14 mouse cellular contexts compared by ENCODE assay signal in genomic region chr12:110870107-110870506, GRCm38 (mm10). TPM values are rescaled to one million over a fixed set of nuclear protein-coding genes. Genes with fewer than 3 reads are reported as not detected.
"Had no signal": no experiment of that assay in that cellular context is flagged by ENCODE, and none has a peak within 500 bp of the region (broad histone marks: within the 10 kb centered on the region; RNA-seq: fewer than 3 reads in every experiment).

No protein-coding gene starts in this region.

- H3K27me3 ChIP-seq: limb, embryonic 12.5 days; lung, embryonic 15.5 days; neural tube, embryonic 13.5 days had no signal

- H3K9ac ChIP-seq: limb, embryonic 12.5 days; lung, embryonic 15.5 days; neural tube, embryonic 13.5 days had no signal

- H3K9me3 ChIP-seq: limb, embryonic 12.5 days; lung, embryonic 15.5 days; midbrain, embryonic 10.5 days; neural tube, embryonic 13.5 days had no signal

- H3K4me3 ChIP-seq: limb, embryonic 12.5 days; lung, embryonic 15.5 days; midbrain, embryonic 10.5 days; neural tube, embryonic 13.5 days had no signal

- H3K27ac ChIP-seq: limb, embryonic 12.5 days; lung, embryonic 15.5 days; midbrain, embryonic 10.5 days; neural tube, embryonic 13.5 days had no signal

- ATAC-seq: intestine, postnatal 0 days had no signal

- H3K4me2 ChIP-seq: limb, embryonic 12.5 days; lung, embryonic 15.5 days; neural tube, embryonic 13.5 days had no signal

- DNase-seq: kidney, adult 8-10 months; kidney, postnatal 25 days; layer of hippocampus, adult 9-11 months; lung, postnatal 14 days; midbrain, embryonic 14.5 days; right cerebral cortex, postnatal 14 days; thymus, postnatal 14 days had no signal

- H3K4me1 ChIP-seq: limb, embryonic 12.5 days; lung, embryonic 15.5 days; neural tube, embryonic 13.5 days had no signal

RNA-seq across cellular contexts. Expression of gene Mok, which starts 29.4 kb away (rescaled TPM):
- total RNA-seq: monocyte, adult 5-6 weeks had no signal
- polyA plus RNA-seq: liver, adult 2 months had no signal
